Mouse (Mus musculus) frontal cortex, postnatal 36 days (tissue): ENCODE data around the gene Eed.
A peak's percentile ranks its signal among the peaks of the same experiment; 100 is the strongest.
"Not testable (repeated sequence)": the region's sequence is repeated elsewhere in the genome, so short reads cannot be mapped to it uniquely, and the experiment has no call there.

ENCODE experiments used
- DNase-seq, 2 experiments: peaks; one replicate each; pipeline ENCODE4 v3.0.0; 2022; ENCODE audit warnings: low spot score in 2 of 2

Eed gene

DNA sequence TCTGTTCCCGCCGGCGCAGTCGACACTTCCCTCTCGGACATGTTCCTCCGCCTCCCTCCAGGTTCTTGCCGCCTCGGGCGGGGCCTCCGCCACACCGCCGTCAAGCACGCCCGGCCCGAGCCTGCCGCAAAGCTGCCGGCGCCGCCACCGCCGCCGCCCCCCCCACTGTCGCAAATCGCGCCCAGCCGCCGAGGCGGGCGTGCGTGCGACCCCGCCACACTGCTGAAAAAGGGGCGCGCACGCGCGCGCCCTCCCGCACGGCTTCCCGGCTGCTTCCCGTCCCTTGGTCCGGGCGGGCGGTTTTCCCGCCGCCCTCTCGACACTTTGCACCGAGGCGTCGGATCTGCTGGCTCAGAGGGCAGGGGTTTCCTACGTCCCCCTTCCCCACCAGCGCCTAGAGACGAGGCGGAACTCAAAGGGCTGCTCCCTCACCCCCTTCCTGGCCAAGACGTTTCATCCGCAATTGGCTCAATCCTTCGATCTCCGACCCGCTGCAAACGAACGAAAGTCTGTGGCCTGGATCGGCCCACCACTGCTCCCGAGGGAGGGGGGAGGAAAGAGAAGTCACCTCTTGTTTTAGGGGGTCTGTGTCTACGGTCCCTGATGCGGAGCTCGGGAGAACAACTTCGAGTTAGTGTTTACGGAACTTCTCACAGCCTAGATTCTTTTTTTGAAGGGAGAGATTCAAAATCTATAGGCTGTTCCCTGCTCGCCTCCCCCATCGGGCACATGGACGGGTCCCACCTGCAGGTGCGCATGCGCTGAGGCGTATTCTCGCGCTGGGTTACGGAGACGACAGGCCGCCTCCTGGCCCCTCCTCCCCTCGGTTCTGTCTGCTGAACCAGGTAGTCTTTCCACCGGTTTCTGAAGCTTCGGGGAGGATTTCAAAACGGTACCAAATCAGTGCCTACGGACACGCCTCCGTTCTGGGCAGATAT, at the start of gene Eed:
Eed (minus strand) TSS at position 499 of the 938 bp plus-strand sequence.
- DNase-seq: peak; percentile 93

DNA sequence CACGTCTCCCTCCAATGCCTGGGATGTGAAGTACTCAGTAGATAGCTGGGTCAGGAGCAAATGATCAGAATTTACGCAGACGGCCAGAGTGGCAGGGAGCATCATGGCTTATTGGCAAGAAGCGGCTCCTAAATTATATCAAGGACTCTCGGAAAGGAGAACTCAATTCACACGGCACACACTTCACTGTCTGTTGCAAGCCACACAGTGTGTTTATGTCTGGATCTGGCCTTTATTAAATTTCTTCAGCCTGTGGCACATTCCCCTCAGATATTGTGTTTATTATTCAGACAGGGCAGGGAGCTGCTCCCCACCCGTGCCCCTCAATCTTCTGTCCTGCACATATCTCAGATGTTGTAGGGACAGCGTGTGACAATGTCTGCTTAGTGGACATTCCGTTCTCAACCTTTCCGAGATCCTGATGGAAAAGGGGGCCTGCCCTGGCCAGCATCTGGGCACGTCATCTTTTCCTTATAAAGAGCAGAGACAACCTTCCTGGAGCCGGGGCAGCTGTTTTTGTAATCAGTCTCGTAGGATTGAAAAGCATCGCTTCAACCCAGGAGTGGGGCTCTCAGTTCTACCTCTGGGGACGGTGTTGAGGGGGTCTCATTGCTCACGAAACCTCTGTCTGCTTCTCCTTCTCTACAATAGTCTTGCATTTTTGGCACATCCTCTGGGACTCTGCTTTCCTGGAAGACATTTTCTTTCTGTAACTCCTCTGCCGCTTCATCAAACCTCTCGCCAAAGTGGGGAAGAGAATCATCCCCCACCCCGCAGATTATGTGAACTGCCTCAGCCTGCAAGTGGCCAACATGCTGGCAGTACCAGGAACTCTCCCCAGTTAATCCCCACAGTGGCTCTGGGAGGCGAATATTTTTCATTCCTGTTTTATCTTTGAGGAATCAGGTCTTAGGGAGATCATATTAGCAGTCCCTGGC, 49.0 kb upstream of the Eed start:
- DNase-seq: no peak

DNA sequence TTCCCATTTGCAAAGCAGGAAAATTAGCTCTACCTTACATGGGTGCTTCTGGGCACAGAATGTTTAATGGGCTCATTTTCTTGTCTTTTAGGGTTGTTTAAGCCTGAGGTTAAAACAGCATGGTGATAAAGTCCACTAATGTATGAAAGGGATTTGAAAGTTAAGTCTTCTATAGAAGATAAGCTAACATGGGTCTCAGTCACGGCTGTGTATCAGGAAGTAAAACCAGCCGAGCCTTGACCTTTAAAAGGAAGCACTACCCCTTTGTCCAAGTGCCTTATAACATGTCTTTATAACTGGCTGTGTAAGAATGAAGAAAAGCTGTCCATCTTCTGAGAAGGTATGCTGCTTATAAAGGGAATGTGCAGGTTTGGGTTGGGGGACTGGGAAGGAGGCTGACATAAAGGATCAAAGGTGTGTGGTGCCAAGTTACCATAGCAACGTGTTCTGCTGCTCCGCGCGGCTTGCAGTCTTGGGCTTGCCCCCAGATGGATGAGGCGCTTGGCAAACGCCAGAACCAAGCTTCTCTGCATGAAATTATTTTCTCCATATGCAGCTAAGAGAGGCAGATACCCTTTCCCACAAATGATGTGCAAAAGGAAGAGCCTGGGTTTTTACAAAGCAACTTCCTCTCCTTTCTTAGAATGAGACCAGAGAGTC, 48.2 kb upstream of the Eed start:
- DNase-seq: peak; percentile 54 to 72

DNA sequence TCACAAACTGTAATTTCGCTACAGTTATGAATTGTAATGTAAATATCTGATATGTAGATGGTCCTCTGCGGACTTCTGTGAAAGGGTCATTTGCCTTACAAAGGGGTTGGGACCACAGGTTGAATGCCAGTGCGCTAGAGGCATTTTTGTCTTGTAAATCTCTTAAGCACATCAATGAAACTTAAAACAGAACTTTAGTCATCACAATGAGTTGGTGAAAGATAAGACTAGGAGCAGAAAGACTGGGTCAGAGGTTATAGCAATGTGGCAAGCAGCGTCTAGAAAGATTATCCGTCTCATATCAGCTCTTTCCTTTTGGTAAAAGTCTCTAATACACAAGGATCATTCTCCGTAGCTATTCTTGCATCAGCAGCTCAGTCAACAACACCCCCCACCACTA, 44.2 kb upstream of the Eed start:
- no peak for DNase-seq

- no peak for DNase-seq
These were observed 42.4 kb upstream of the Eed start for GRCm38 (mm10) chr7:90022974-90023707.

DNA sequence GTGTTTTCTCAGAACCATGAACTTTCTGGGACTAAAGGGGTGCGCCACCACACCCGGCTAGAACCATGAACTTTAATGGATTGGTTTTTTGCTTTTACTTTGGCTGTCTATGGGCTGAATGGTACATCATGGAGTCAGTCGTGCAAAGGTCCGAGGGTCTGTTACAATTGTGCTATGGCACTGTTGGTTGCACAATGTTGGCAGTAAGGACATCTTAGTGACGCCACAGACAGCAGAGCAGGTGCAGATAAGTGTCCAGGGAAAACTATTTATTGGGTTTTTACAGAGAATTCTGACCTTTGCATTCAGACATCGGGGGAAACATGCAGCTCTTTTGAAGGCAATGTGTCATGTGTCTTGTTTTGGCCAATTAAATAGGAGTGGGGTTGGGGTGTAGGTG, 39.5 kb upstream of the Eed start:
- no peak for DNase-seq

DNA sequence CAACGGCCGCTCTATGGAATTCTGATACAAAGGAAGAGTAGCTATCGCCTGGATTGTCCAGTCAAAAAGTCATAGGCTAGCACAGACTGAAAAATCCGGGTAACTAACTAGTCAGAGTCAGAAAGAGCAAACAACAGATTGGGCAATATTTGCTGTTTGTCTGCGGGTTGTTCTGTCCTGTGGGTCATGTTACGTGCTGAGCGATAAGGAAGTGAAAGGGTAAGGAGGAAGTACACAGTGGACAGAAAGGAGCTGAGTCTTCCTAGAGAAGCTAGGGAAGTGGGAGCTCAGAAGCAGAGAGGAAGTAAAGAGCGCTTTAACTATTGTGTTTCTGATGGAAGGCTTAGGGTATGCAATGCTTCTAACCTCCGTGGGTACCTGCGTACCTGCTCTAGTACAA, 38.8 kb upstream of the Eed start:
- DNase-seq: no peak

DNA sequence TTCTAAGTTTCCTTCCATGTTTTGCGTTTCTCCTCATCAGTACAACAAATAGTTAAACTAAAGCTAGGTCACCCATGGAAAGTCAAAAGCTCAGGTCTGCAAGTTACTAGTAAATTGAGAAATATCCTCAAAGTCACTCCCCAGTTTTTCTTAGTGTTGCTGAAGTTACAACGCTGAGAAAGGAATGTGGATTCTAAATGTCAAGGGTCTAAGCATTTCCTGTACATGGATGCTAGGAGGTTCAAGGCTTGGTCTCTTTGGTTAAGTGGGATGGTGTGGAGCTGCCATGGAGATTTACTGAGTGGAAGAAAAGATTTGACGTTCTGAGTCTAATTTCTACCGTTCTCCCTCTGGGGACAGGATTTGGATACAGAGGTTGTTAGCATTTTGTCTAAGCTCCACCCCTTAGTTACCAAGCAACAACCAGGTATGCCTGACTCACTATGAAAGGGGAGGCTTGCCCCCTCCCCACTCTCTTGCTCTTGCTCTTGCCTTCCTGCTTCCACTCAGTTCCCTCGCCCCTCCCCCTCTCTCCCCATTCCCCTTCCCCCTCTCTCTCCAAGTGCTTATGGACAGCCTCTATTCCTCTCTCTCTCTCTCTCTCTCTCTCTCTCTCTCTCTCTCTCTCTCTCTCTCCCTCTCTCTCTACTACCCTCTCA, 36.3 kb upstream of the Eed start:
- no peak for DNase-seq

GRCm38 (mm10) chr7:90016459-90016858, 35.7 kb upstream of the Eed start:
- DNase-seq: no peak

GRCm38 (mm10) chr7:90006667-90007653, 26.2 kb upstream of the Eed start:
- no peak for DNase-seq

DNA sequence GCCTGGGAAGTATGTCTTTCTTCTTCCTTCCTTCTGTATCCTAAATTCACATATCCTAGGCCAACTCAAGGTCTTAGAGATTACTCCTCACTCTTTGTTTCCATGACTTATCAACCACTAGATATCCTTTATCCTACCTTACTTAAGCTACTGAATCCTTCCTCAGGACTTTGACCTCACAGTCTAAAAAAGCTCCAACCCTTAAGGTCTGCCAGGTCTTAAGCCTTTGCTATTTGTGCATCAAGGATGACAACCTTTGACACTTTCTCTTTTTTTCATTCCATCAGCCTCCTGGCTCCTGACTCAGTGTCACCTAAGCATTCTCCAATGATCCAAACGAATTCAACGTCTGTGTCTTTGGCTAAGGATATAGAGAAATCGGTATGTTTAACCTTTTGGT, 24.0 kb upstream of the Eed start:
- DNase-seq: no peak

DNA sequence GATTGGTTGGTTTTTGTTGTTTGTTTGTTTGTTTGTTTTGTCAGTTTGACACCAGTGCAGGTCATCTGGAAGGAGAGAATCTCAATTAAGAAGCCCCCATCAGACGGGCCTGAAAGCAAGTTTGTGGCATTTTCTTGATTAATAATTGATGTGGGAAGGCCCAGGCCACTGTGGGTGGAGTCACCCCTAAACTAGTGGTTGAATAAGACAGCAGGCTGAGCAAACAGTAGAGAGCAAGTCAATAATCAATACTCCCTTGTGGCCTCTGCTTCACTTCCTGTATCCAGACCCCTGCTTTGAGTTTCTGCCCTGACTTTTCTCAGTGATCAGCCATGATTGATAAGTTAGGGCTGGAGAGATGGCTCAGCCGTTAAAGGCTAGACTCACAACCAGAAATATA, 21.6 kb upstream of the Eed start:
- no peak for DNase-seq

- no peak for DNase-seq
These were observed 18.7 kb upstream of the Eed start for GRCm38 (mm10) chr7:89999491-89999890.

DNA sequence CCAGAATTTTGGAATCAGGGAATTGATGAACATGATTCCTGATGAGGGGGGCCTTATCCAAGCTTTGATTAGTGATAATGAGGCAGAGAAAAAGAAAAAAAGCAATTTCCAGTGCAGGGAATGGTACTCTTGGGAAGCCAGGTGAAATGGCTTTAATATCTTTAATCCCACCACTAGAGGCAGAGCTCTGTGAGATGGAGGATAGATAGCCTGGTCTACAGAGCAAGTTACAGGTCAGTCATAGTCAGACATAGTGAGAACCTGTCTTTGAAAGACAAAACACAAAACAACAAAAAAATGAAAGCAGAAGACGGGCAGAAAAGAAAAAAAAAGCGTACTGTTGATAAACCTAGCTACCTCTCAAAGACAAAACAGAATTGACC, 17.8 kb upstream of the Eed start:
- no peak for DNase-seq

DNA sequence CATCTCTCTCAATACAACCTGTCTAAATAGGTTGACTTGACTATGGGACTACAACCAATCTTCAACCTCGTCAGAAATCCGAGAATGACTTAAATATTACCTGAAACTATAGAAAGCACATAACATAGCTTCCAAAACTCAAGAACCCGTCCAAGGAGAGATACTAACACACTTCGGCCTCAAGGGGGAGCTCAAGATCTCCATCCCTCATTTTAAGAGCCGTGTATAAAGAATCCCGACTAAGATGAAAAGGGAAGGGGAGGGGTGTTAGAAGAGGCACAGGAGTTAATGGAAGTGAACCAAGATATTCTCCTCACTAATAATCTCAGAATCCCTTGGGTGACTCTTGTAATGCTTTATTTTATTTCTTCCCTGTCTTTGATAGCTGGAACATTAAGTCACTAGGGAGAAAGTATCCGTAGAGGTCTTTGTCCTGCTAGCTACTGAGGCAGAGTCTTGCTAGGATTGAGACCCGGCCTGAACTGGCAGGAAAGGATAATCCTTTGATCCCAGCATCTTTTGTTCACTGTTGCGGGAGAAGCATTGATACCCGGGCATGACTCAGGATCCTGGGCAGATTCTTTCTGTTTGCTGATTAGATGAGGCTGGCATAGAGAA, 17.3 kb upstream of the Eed start:
- peak; percentile 24 to 70 for DNase-seq

- DNase-seq: not testable (repeated sequence)
These were observed 16.7 kb upstream of the Eed start for GRCm38 (mm10) chr7:89997526-89997925.

DNA sequence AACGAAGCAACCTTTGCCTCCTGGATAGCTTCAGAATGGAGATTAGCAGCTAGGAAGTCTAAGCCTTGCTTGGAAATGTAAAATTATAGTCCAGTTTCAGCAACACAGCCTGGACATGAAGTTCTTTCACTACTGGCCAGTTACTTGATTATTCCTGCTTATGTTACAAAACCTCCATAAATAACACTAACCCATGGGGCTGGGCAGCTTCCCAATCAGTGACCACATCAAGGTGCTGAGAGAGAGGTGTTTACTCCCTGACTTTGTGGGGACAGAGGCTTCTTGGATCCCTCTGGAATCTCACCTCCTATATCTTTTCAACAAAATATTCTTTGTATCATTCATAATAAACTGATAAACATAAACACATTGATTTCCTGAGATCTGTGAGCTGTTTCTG, 12.3 kb upstream of the Eed start:
- DNase-seq: no peak

GRCm38 (mm10) chr7:89984421-89984820, 3.6 kb upstream of the Eed start:
- DNase-seq: no peak

DNA sequence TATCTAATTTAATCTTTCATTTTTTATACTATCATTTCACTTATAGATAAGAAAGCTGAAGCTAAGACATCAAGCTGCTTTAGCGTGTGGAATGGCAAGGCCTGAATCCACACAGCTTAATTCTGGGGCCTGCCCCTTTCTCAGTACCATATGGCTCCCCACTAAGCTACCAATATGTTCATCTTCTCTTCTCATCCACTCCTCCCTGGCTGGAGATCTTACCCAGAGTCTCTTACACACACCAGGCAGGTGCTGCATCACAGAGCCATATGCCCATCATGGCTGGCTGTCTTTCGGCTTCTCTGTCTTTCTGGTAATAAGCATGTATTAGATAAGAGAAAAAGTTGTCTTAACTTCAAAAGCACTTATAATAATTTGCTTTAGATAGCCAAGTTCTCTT, 2.7 kb upstream of the Eed start:
- DNase-seq: no peak
